Mouse (Mus musculus) bone marrow macrophage, adult 2 months (primary cell): ENCODE results near the gene Ifitm1. TPM values are rescaled to one million over a fixed set of nuclear protein-coding genes. Genes with fewer than 3 reads are reported as not detected.

ENCODE experiments used
- H3K27ac ChIP-seq: 2 replicates; pipeline ENCODE4 v1.5.1; 2012; ENCODE audit warnings: low read depth, low read length; ENCODE audit not compliant: insufficient read depth
- H3K4me1 ChIP-seq: 2 replicates; pipeline ENCODE4 v1.6.1; 2012; ENCODE audit warnings: low read length; ENCODE audit not compliant: control insufficient read depth, insufficient read depth
- H3K4me3 ChIP-seq: 2 replicates; pipeline ENCODE4 v1.5.1; 2012; ENCODE audit warnings: mild to moderate bottlenecking, low read length, moderate library complexity; ENCODE audit not compliant: insufficient read depth
- CTCF ChIP-seq: IDR thresholded peaks from 2 replicates; pipeline ENCODE4 v1.5.1; 2012; ENCODE audit warnings: low read depth, mild to moderate bottlenecking, low read length, moderate library complexity
- POLR2A ChIP-seq: IDR thresholded peaks from 2 replicates; pipeline ENCODE4 v1.6.1; 2012; ENCODE audit warnings: mild to moderate bottlenecking, low read depth, low read length, borderline replicate concordance
- polyA plus RNA-seq: library from polyadenylated mRNA; stranded (reverse); fragments of >200 nt; gene quantifications from 2 replicates; pipeline ENCODE4 v1.2.4, GENCODE M21; 2012; ENCODE audit not compliant: missing spikeins, insufficient read depth, insufficient read length

The Ifitm1 gene
- polyA plus RNA-seq, 1 experiment, result 31.2 TPM

DNA sequence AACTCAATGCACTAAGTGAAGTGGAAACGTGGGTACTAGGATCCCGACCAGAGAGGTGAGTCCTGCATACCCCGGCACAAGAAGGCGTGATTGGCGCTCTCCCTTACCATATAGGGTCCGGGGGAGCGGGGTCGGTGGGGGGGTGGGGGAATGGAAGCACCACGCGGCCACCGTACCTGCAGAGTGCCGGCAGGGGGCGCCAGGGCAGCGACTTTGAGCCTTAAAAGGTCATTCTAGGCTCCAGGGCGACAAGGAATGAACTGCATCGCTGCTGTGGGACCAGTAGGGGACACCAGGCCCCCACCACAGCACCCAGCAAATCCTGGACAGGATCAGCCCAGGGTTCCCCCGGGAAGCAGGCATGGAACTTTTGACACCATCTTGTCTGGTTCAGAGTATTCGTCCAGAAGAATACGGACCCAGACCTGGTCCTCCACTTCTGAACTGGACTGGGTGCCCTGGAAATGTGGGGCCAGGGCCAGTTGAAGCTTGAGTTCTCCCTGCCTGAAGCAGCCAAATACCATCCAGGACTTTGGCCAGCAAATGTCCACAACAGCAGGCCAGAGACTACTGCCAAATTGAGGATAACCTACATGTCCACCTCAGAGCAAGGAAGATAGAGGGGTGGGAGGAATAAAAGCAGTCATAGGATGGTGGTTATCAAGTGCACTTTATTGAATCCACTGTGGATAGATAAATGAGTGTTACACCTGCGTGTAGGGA lies 42.1 kb downstream of the Ifitm1 start:
- TF ChIP-seq POLR2A, result no peak
- TF ChIP-seq CTCF, result peak; percentile 98
- Histone ChIP-seq H3K27ac (no peak overlapping the region), H3K4me3 (peak overlapping the region; percentile 76), H3K4me1 (peaks cover 39% of the 10 kb centered on the region)

DNA sequence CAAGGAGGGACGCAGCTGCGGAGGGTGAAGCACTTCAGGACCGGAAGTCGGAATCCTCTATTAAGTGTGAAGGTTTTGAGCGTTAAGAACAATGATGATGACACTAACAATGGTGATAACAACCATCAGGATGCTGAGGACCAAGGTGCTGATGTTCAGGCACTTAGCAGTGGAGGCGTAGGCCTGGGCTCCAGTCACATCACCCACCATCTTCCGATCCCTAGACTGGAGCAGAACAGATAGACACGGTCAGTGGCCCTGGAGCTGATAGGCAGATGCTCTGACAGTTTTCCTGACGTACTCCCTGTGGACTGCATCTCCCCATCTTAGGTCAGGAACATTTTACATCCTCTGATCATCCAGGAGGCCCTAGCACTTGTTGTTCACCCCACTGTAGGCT lies 42.6 kb downstream of the Ifitm1 start:
- Histone ChIP-seq H3K27ac (peak overlapping the region; percentile 70; the same call in 1 of the 2 replicates), H3K4me3 (peak overlapping the region; percentile 76), H3K4me1 (peaks cover 39% of the 10 kb centered on the region)
- no peak for TF ChIP-seq CTCF
- no peak for TF ChIP-seq POLR2A

DNA sequence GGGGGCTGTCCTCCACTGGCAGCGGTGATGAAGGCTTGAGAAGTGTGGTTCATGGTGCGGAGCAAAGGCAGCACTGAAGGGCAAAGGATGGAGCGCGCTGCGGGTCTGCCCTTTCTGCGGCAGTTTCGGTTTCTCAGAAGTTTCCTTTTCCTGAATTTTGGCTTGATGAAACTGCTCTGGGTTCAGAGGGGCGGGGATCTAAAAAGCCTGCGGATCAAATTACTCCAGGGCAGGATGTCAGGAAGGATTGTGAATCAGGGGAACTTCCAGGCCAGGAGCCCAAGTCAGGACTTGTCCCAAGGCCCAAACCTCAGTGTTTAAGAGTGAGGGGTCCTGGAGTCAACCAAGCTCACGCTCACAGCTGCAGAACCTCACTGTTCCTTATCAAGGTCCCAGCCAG lies 43.6 kb downstream of the Ifitm1 start, which contains the start of gene Ifitm3:
TSS of gene Ifitm3 (minus strand) at position 178 of the 400 bp plus-strand sequence.
- TF ChIP-seq POLR2A (no peak), CTCF (no peak)
- H3K4me1 ChIP-seq, result peaks cover 46% of the 10 kb centered on the region
- peak within 1 kb of the TSS; percentile 76 for H3K4me3 ChIP-seq
- H3K27ac ChIP-seq, result peak within 1 kb of the TSS; percentile 70

DNA sequence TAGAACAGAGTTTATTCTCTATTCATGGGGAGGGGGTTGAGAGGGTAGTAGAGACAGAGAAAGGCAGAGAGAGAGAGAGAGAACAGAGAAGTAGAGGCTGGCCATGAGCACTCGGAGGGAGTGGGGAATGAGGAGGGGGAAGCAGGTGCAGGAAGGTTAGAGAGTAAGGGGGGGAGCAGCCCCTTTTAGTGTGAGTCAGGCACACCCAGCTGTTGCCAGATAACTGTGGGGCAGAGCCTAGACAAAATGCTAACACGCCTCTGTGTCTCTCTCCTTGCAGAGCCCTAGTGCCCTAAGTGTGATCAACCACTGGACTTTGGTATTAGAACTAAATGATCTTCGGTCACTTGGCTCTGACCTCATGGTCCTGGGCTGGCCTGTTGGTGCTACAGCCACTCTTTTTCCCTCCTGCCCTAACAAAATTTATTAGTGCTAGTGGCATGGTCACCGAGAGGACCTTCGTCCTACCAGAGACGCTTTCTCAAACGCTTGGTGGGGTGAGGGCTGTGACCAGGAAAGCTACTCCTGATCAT lies 44.3 kb downstream of the Ifitm1 start:
- peaks cover 52% of the 10 kb centered on the region for H3K4me1 ChIP-seq
- TF ChIP-seq CTCF (no peak), POLR2A (no peak)
- no peak overlapping the region for H3K4me3 ChIP-seq
- H3K27ac ChIP-seq, result peak overlapping the region; percentile 70; the same call in 1 of the 2 replicates

DNA sequence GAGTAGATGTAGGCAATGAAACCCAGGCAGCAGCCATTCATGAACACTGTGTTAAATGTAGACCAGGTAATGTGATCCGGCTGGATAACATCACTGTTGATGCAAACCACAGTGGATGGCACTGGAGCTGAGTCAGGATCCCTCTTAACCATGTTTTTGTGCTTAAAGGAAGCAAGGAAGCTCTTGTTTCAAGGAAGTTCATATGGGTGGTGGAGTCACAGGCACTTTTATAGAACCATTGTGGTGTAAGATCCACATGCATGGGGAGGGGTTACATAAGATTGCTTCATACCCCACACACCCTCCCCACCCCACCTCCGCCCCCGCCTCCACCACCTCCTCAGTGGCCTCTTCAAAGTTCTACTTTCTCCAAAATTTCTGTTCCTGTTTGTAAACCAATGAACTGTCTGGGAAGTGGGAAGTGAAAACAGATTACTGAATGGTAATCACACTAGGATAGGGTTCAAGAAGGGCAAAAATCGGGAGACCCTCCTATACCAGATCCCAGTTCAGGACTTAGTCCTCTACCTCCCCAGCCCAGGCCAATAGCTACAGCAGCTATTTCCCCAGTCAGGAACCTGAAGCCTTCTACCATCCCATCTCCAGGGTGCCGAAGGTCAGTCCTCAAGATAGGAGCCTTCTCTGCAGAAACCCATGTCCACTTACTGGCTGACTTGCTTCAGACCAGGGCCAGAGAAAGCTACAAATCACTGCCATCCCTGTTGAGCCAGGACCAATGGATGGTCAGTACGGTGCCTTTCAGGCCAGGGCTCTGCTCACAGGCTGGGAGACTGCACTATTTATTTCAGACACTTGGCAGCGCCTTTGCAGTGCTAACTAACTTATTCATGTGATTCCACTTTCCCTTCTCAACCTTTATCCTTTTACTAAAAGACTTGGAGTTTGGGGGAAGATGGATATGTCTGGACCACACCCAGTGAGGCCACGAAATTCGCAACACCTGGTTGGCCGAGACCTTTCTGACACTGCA lies 50.0 kb downstream of the Ifitm1 start:
- H3K27ac ChIP-seq, result peak overlapping the region; percentile 98
- TF ChIP-seq POLR2A (no peak), CTCF (no peak)
- H3K4me3 ChIP-seq, result peak overlapping the region; percentile 56
- H3K4me1 ChIP-seq, result peaks cover 73% of the 10 kb centered on the region

DNA sequence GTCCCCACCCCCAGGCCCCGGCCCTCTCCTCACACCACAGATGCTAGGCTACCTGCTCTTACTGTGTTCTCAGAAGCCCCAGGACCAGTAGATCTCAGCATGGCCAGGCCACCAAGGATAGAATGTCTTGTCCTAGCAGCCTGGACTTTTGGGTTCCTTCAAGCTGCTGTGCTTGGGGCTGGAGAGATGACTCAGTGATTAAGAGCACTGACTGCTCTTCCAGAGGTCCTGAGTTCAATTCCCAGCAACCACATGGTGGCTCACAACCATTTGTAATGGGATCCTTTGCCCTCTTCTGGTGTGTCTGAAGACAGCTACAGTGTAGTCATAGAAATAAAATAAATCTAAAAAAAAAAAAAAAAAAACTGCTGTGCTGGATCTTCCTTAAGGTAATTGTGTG lies 50.8 kb downstream of the Ifitm1 start, which contains the start of gene Ifitm6:
TSS of gene Ifitm6 (minus strand) at position 101 of the 400 bp plus-strand sequence.
- H3K4me3 ChIP-seq, result peak within 1 kb of the TSS; percentile 34
- H3K4me1 ChIP-seq, result peaks cover 71% of the 10 kb centered on the region
- H3K27ac ChIP-seq, result peak within 1 kb of the TSS; percentile 98

DNA sequence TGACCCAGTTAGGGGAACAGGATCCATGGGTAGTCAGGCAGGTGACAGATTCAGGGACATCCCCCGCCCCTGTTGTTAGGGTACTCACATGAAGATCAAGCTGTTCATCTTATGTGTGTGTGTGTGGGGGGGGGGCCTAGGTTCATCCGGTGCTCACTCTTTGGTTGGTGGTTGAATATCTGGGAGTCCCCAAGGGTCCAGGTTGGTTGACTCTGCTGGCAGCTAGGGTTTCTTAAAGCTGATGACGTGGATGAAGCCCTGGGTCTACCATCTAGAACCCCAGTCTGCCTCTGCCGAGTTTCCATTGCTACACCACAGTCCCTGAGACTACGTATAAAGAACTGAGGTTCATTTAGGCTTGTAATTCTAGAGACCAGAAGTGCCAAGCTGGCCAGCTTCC lies 52.0 kb downstream of the Ifitm1 start:
- H3K27ac ChIP-seq, result no peak overlapping the region
- H3K4me3 ChIP-seq, result no peak overlapping the region
- peaks cover 64% of the 10 kb centered on the region for H3K4me1 ChIP-seq
- no peak for TF ChIP-seq POLR2A
- no peak for TF ChIP-seq CTCF

Other genes with a start within 250 kb of the Ifitm1 start
- not detected in 2 replicates for gene Cyp2e1, start 203.5 kb upstream of the Ifitm1 start, polyA plus RNA-seq
- gene Syce1, start 179.4 kb upstream of the Ifitm1 start, polyA plus RNA-seq, result not detected in 2 replicates
- 0.19 and 0.20 TPM in 2 replicates for gene Zfp941, start 145.0 kb upstream of the Ifitm1 start, polyA plus RNA-seq
- not detected in 2 replicates for gene Urah, start 132.2 kb upstream of the Ifitm1 start, polyA plus RNA-seq
- gene Scgb1c1, start 121.7 kb upstream of the Ifitm1 start, polyA plus RNA-seq, result not detected in 2 replicates
- not detected in 2 replicates for gene Odf3, start 119.4 kb upstream of the Ifitm1 start, polyA plus RNA-seq
- gene Gm45785, start 110.9 kb upstream of the Ifitm1 start, polyA plus RNA-seq, result not detected in 2 replicates
- 58.2 and 61.2 TPM in 2 replicates for gene Ric8a, start 110.3 kb upstream of the Ifitm1 start, polyA plus RNA-seq
- 21.1 and 29.7 TPM in 2 replicates for gene Bet1l, start 109.6 kb upstream of the Ifitm1 start, polyA plus RNA-seq
- gene Psmd13, start 85.3 kb upstream of the Ifitm1 start, polyA plus RNA-seq, result 120 and 121 TPM in 2 replicates
- 16.2 and 20.1 TPM in 2 replicates for gene Sirt3, start 84.9 kb upstream of the Ifitm1 start, polyA plus RNA-seq
- gene Cox8b, start 66.8 kb upstream of the Ifitm1 start, polyA plus RNA-seq, result 2.2 TPM in 1 of 2 replicates, not detected in the other
- gene Nlrp6, start 46.3 kb upstream of the Ifitm1 start, polyA plus RNA-seq, result not detected in 2 replicates
- 11.5 and 13.8 TPM in 2 replicates for gene Pgghg, start 25.8 kb upstream of the Ifitm1 start, polyA plus RNA-seq
- gene Ifitm5, start 16.9 kb upstream of the Ifitm1 start, polyA plus RNA-seq, result 1.8 and 1.9 TPM in 2 replicates
- gene Gm45717, start 11.3 kb upstream of the Ifitm1 start, polyA plus RNA-seq, result 1.2 and 8.8 TPM in 2 replicates
- gene Ifitm2, start 11.2 kb upstream of the Ifitm1 start, polyA plus RNA-seq, result 1,477 and 1,645 TPM in 2 replicates
- 1,636 and 1,773 TPM in 2 replicates for gene Ifitm3, start 43.5 kb downstream of the Ifitm1 start, polyA plus RNA-seq
- 31.9 and 45.4 TPM in 2 replicates for gene Ifitm6, start 50.7 kb downstream of the Ifitm1 start, polyA plus RNA-seq
- gene Gm17387, start 61.9 kb downstream of the Ifitm1 start, polyA plus RNA-seq, result not detected in 2 replicates
- gene B4galnt4, start 93.9 kb downstream of the Ifitm1 start, polyA plus RNA-seq, result not detected in 2 replicates
- not detected in 2 replicates for gene Pkp3, start 111.0 kb downstream of the Ifitm1 start, polyA plus RNA-seq
- 1.6 and 3.9 TPM in 2 replicates for gene Sigirr, start 133.4 kb downstream of the Ifitm1 start, polyA plus RNA-seq
- gene Ano9, start 150.6 kb downstream of the Ifitm1 start, polyA plus RNA-seq, result not detected in 2 replicates
- gene Ptdss2, start 155.2 kb downstream of the Ifitm1 start, polyA plus RNA-seq, result 20.7 and 21.5 TPM in 2 replicates
- 131 and 141 TPM in 2 replicates for gene Rnh1, start 205.6 kb downstream of the Ifitm1 start, polyA plus RNA-seq
- gene Hras, start 226.8 kb downstream of the Ifitm1 start, polyA plus RNA-seq, result 29.7 and 36.1 TPM in 2 replicates
- gene Lrrc56, start 226.9 kb downstream of the Ifitm1 start, polyA plus RNA-seq, result 3.4 and 4.1 TPM in 2 replicates
- 0.88 TPM in 1 of 2 replicates, not detected in the other for gene Lmntd2, start 246.9 kb downstream of the Ifitm1 start, polyA plus RNA-seq
- gene Rassf7, start 248.6 kb downstream of the Ifitm1 start, polyA plus RNA-seq, result 3.5 and 3.9 TPM in 2 replicates